Mouse (Mus musculus) bone marrow macrophage, adult 2 months (primary cell): ENCODE measurements at regions not wholly inside any gene's neighbourhood (a gene's known extent, or its start where the extent isn't known, plus 50 kb on each side); places are given as distances from the start of the nearest gene placed in this dataset.

Source experiments
- H3K27ac ChIP-seq: 2 replicates; pipeline ENCODE4 v1.5.1; 2012; ENCODE audit warnings: low read depth, low read length; ENCODE audit not compliant: insufficient read depth
- H3K4me1 ChIP-seq: 2 replicates; pipeline ENCODE4 v1.6.1; 2012; ENCODE audit warnings: low read length; ENCODE audit not compliant: control insufficient read depth, insufficient read depth
- H3K4me3 ChIP-seq: 2 replicates; pipeline ENCODE4 v1.5.1; 2012; ENCODE audit warnings: mild to moderate bottlenecking, low read length, moderate library complexity; ENCODE audit not compliant: insufficient read depth
- CTCF ChIP-seq: IDR thresholded peaks from 2 replicates; pipeline ENCODE4 v1.5.1; 2012; ENCODE audit warnings: low read depth, mild to moderate bottlenecking, low read length, moderate library complexity
- POLR2A ChIP-seq: IDR thresholded peaks from 2 replicates; pipeline ENCODE4 v1.6.1; 2012; ENCODE audit warnings: mild to moderate bottlenecking, low read depth, low read length, borderline replicate concordance

- Histone ChIP-seq H3K27ac (no peak overlapping the region), H3K4me3 (no peak overlapping the region), H3K4me1 (no peaks in the 10 kb centered on the region)
- TF ChIP-seq POLR2A (no peak), CTCF (no peak)
Measured at GRCm38 (mm10) chr12:32758150-32758549, 61.2 kb upstream of the Nampt start.

GRCm38 (mm10) chr12:32760627-32761026, 58.7 kb upstream of the Nampt start:
- Histone ChIP-seq H3K4me3 (no peak overlapping the region), H3K4me1 (peaks cover 3% of the 10 kb centered on the region), H3K27ac (no peak overlapping the region)
- TF ChIP-seq POLR2A, result no peak
- TF ChIP-seq CTCF, result no peak

- TF ChIP-seq CTCF (no peak), POLR2A (no peak)
- H3K4me3 ChIP-seq, result no peak overlapping the region
- H3K27ac ChIP-seq, result no peak overlapping the region
- peaks cover 6% of the 10 kb centered on the region for H3K4me1 ChIP-seq
Measured at GRCm38 (mm10) chr12:32761055-32761454, 58.3 kb upstream of the Nampt start.

GRCm38 (mm10) chr12:32764271-32764670, 55.1 kb upstream of the Nampt start:
- no peak for TF ChIP-seq POLR2A
- no peak for TF ChIP-seq CTCF
- H3K4me1 ChIP-seq, result peaks cover 17% of the 10 kb centered on the region
- no peak overlapping the region for H3K27ac ChIP-seq
- no peak overlapping the region for H3K4me3 ChIP-seq

GRCm38 (mm10) chr12:32764747-32765146, 54.6 kb upstream of the Nampt start:
- no peak overlapping the region for H3K27ac ChIP-seq
- H3K4me1 ChIP-seq, result peaks cover 17% of the 10 kb centered on the region
- no peak overlapping the region for H3K4me3 ChIP-seq
- no peak for TF ChIP-seq POLR2A
- no peak for TF ChIP-seq CTCF

- H3K4me1 ChIP-seq, result peaks cover 17% of the 10 kb centered on the region
- no peak for TF ChIP-seq CTCF
- no peak for TF ChIP-seq POLR2A
- no peak overlapping the region for H3K27ac ChIP-seq
- H3K4me3 ChIP-seq, result no peak overlapping the region
Measured at GRCm38 (mm10) chr12:32765861-32766260, 53.5 kb upstream of the Nampt start.

GRCm38 (mm10) chr12:32766575-32766974, 52.8 kb upstream of the Nampt start:
- TF ChIP-seq POLR2A (no peak), CTCF (no peak)
- no peak overlapping the region for H3K27ac ChIP-seq

GRCm38 (mm10) chr12:32767206-32768081, 51.9 kb upstream of the Nampt start:
- H3K27ac ChIP-seq, result no peak overlapping the region

More at GRCm38 (mm10) chr12:32766575-32766974, 52.8 kb upstream of the Nampt start:
- H3K4me1 ChIP-seq, result peaks cover 17% of the 10 kb centered on the region
- H3K4me3 ChIP-seq, result no peak overlapping the region

GRCm38 (mm10) chr12:32768082-32768743, 51.1 kb upstream of the Nampt start:
- Histone ChIP-seq H3K4me3 (no peak overlapping the region), H3K4me1 (peaks cover 18% of the 10 kb centered on the region), H3K27ac (no peak overlapping the region)
- no peak for TF ChIP-seq POLR2A
- TF ChIP-seq CTCF, result no peak

More at GRCm38 (mm10) chr12:32767206-32768081, 51.9 kb upstream of the Nampt start:
- H3K4me3 ChIP-seq, result no peak overlapping the region
- H3K4me1 ChIP-seq, result peaks cover 18% of the 10 kb centered on the region
- no peak for TF ChIP-seq CTCF
- no peak for TF ChIP-seq POLR2A
